Mouse (Mus musculus) heart, embryonic 13.5 days (tissue): Measurements from ENCODE around the gene Slc2a5. TPM values are rescaled to one million over a fixed set of nuclear protein-coding genes. Genes with fewer than 3 reads are reported as not detected.
A peak's percentile ranks its signal among the peaks of the same experiment; 100 is the strongest.

Experiments
- ATAC-seq: fragments of 200-750 bp; cut with Nextera tagmentation; 2 replicates; pipeline ENCODE4 v1.8.0; 2017; ENCODE audit warnings: moderate TSS enrichment; ENCODE audit not compliant: insufficient number of reproducible peaks, low FRiP score, low TSS enrichment; ENCODE audit errors: extremely low read depth
- H3K27ac ChIP-seq: fragments of 300-500 bp; sonication (generic); replicated peaks from 2 replicates; pipeline ENCODE4 v1.5.1; 2015; ENCODE audit warnings: moderate library complexity, mild to moderate bottlenecking, inconsistent platforms
- H3K27me3 ChIP-seq: fragments of 300-500 bp; sonication (generic); replicated peaks from 2 replicates; pipeline ENCODE4 v1.6.1; 2015; ENCODE audit warnings: mild to moderate bottlenecking, inconsistent platforms
- H3K36me3 ChIP-seq: fragments of 300-500 bp; sonication (generic); 2 replicates; pipeline ENCODE4 v1.6.1; 2015; ENCODE audit warnings: mild to moderate bottlenecking, inconsistent platforms
- H3K4me1 ChIP-seq: fragments of 300-500 bp; sonication (generic); 2 replicates; pipeline ENCODE4 v1.6.1; 2015; ENCODE audit warnings: inconsistent platforms
- H3K4me2 ChIP-seq: fragments of 300-500 bp; sonication (generic); 2 replicates; pipeline ENCODE4 v1.6.1; 2015; ENCODE audit warnings: inconsistent platforms, mild to moderate bottlenecking, moderate library complexity
- H3K4me3 ChIP-seq: fragments of 300-500 bp; sonication (generic); 2 replicates; pipeline ENCODE4 v1.5.1; 2015; ENCODE audit warnings: moderate library complexity, mild to moderate bottlenecking, inconsistent platforms
- H3K9ac ChIP-seq: fragments of 300-500 bp; sonication (generic); 2 replicates; pipeline ENCODE4 v1.6.1; 2015; ENCODE audit warnings: inconsistent platforms, mild to moderate bottlenecking, moderate library complexity
- H3K9me3 ChIP-seq: fragments of 300-500 bp; sonication (generic); 2 replicates; pipeline ENCODE4 v1.6.1; 2016; ENCODE audit warnings: inconsistent platforms
- WGBS: fragments of 180-500 bp; shearing (Covaris S2); methylation state at CpG from one replicate; pipeline ENCODE4 v1.1.7; 2015; ENCODE audit warnings: mixed read lengths; 5-methylcytosine and 5-hydroxymethylcytosine counted together
- polyA plus RNA-seq: library from polyadenylated mRNA; unstranded; fragments of >200 nt; fragmentation: Nextera tagmentation; extraction: Ambion mirVana; gene quantifications from 2 replicates; pipeline ENCODE4 v1.2.1, GENCODE M21; 2015

Gene Slc2a5
- polyA plus RNA-seq, 1 experiment from 2014 or later, result 1.1 TPM

DNA sequence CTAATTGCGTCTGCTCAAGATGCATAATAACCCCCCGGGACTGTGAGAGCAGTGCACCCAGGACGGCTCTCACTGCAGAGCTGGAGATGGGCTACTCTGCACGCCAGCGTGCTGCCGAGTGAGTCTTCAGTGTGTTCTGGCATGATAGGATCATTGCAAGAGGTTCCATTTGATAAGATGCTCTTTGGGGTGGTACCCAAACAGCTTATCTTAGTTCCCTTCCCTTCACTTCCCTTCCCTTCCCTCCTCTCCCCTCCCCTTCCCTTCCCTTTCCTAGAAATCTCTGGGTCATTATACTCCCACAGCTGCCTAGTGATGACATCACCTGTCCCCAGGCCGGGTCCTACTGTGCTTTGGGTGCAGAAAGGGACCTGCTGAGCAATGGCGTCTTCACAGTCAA is 53.0 kb downstream of the Slc2a5 start:
- H3K36me3 ChIP-seq, result no peaks in the 10 kb centered on the region
- no peak for ATAC-seq
- no peaks in the 10 kb centered on the region; the same call in 1 of the 2 replicates for H3K27me3 ChIP-seq
- no peak overlapping the region for H3K9ac ChIP-seq
- H3K4me2 ChIP-seq, result no peak overlapping the region
- H3K27ac ChIP-seq, result no peak overlapping the region
- H3K4me1 ChIP-seq, result peaks cover 3% of the 10 kb centered on the region; the same call in 1 of the 2 replicates
- H3K4me3 ChIP-seq, result no peak overlapping the region
- 65% methylated on average over 8 of the region's 8 CpGs for WGBS
- no peaks in the 10 kb centered on the region for H3K9me3 ChIP-seq

DNA sequence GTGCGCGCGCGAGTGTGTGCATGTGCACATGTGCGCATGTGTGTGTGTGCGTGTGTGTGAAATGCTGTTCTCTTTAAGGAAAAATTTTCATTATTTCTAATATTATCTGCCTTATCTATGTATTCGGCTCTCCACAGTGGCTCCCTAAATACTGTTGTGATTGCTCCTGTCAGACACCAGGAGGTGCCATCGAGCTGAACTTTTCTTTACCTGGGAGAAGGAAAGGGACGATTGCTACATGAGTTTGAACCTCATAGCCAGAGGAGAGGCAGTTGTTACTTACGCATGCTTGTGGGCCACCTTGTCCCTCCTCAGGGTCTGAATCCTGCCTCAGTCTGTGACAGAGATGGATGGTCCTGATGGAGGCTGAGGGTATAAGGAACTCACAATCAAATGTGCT is 54.2 kb downstream of the Slc2a5 start:
- H3K4me3 ChIP-seq, result no peak overlapping the region
- peaks cover 3% of the 10 kb centered on the region; the same call in 1 of the 2 replicates for H3K4me1 ChIP-seq
- H3K9ac ChIP-seq, result no peak overlapping the region
- no peak overlapping the region for H3K27ac ChIP-seq
- ATAC-seq, result no peak
- H3K9me3 ChIP-seq, result no peaks in the 10 kb centered on the region
- no peaks in the 10 kb centered on the region for H3K27me3 ChIP-seq
- no peaks in the 10 kb centered on the region for H3K36me3 ChIP-seq
- H3K4me2 ChIP-seq, result no peak overlapping the region
- 50% methylated on average over 10 of the region's 10 CpGs for WGBS

DNA sequence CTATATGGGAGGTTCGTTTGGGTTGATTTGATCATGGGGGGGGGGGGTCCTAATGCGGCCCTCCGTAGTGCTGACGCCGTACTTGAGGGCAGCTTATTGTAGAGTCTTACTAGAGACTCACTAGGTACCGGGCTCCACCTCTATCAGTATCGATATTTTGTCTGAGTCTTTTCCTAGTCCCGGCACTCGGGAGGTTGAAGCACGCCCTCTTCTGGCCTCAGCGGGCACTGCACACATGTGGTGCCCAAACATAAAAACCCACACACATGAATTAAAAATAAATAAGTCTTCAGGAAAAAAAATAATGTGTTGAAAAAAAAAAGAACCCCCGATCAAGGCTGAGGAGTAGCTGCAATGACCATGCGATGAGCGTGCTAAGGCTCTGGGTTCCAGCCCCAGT is 54.9 kb downstream of the Slc2a5 start:
- no peak overlapping the region for H3K27ac ChIP-seq
- ATAC-seq, result no peak
- no peak overlapping the region for H3K4me3 ChIP-seq
- no peak overlapping the region for H3K9ac ChIP-seq
- no peaks in the 10 kb centered on the region for H3K36me3 ChIP-seq
- WGBS, result 87% methylated on average over 14 of the region's 14 CpGs
- H3K27me3 ChIP-seq, result no peaks in the 10 kb centered on the region
- H3K9me3 ChIP-seq, result no peaks in the 10 kb centered on the region
- no peak overlapping the region for H3K4me2 ChIP-seq
- H3K4me1 ChIP-seq, result peaks cover 3% of the 10 kb centered on the region; the same call in 1 of the 2 replicates

DNA sequence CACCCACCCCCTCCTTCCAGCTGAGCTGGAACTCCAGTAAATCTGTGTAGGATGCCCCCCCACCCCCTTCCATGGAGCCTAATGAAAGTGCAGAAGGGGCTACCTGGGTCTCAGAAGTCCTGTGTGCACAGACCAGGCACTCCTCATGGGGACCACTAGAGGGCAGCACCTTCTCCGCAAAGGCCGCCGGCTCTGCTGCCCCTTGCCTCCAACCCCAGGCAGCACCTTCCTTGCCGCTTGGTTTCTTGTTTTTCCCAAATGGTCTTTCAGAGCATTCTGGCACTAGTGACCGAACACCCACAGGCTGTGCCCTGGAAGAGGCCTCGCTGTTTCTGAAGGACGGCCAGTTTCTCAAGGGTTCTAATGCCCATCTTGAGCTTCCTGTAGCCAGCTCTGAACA is 57.5 kb downstream of the Slc2a5 start:
- H3K4me1 ChIP-seq, result peaks cover 3% of the 10 kb centered on the region; the same call in 1 of the 2 replicates
- ATAC-seq, result no peak
- WGBS, result 3% methylated on average over 7 of the region's 7 CpGs
- H3K27ac ChIP-seq, result no peak overlapping the region
- peak overlapping the region; percentile 59; the same call in 1 of the 2 replicates for H3K9ac ChIP-seq
- no peaks in the 10 kb centered on the region for H3K27me3 ChIP-seq
- H3K36me3 ChIP-seq, result no peaks in the 10 kb centered on the region
- H3K4me2 ChIP-seq, result peak overlapping the region; percentile 55
- H3K9me3 ChIP-seq, result no peaks in the 10 kb centered on the region
- H3K4me3 ChIP-seq, result no peak overlapping the region; the same call in 1 of the 2 replicates

DNA sequence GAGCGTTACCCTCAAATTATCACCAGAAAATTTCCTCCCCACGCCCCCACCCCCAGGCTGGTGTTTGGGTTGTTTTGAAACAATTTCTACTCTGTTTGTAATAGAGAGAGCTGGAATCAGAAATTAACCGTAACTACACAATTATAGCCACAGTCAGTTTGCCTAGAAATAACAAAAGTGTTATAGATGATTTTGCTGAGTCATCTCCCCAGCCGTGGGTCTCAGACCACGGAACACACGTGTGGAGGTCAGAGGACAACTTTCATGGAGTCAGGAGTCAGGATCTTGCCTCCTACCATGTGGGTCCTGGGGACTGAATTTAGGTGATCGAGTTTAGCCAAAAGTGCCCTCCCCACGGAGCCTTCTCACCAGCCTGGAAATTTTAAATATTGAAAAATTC is 58.0 kb downstream of the Slc2a5 start:
- no peaks in the 10 kb centered on the region for H3K9me3 ChIP-seq
- peaks cover 3% of the 10 kb centered on the region; the same call in 1 of the 2 replicates for H3K4me1 ChIP-seq
- H3K4me2 ChIP-seq, result no peak overlapping the region
- H3K27ac ChIP-seq, result no peak overlapping the region
- no peaks in the 10 kb centered on the region for H3K36me3 ChIP-seq
- WGBS, result 69% methylated on average over 8 of the region's 8 CpGs
- H3K9ac ChIP-seq, result no peak overlapping the region
- no peaks in the 10 kb centered on the region for H3K27me3 ChIP-seq
- no peak overlapping the region for H3K4me3 ChIP-seq
- ATAC-seq, result no peak

DNA sequence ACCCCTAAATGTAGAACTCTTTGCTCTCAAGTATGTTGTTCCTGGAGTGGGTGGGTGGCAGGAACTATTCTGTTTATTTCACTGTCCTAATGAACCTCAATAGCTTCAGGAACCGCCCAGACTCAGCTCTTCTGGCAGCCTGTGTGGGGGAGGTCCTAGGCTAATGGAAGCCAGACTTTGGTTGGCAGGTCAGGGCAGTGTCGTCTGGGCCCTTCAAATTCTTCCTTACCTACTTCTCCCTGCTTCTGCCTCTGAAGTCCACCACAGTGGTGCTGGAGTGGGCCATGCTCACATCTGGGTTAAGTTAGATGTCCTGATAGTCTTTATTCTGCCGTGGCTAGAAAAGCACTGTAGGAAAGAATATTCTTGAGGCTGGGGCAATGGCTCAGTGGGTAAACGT is 59.0 kb downstream of the Slc2a5 start:
- Histone ChIP-seq H3K4me2 (no peak overlapping the region), H3K9ac (no peak overlapping the region), H3K27ac (no peak overlapping the region), H3K4me3 (no peak overlapping the region), H3K27me3 (no peaks in the 10 kb centered on the region), H3K4me1 (peaks cover 3% of the 10 kb centered on the region; the same call in 1 of the 2 replicates), H3K9me3 (0 out of 2 replicates have a peak, but pooled peaks cover 3% of the 10 kb centered on the region), H3K36me3 (no peaks in the 10 kb centered on the region)
- WGBS, result 43% methylated on average over 4 of the region's 4 CpGs
- no peak for ATAC-seq

DNA sequence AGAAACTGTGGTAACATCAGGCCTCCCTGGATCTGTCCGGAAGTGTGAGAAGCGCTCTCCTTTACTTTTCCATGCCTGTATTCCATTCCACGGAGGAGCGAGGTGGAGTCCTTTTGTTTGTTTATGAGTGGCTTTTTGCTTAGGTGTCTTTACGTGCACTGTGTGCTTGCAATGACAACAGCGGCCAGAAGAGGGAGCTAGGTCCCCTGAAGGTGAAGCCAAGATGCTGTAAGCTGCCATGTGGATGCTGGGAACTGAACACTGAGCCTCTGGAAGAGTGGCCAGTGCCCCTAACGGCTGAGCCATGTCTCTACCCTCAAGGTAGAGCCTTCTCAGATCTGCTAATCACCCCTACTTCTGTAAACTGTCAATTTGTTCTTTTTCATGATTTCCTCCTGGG is 62.2 kb downstream of the Slc2a5 start:
- H3K4me3 ChIP-seq, result no peak overlapping the region
- H3K27ac ChIP-seq, result no peak overlapping the region
- H3K9me3 ChIP-seq, result 0 out of 2 replicates have a peak, but pooled peaks cover 3% of the 10 kb centered on the region
- no peak overlapping the region for H3K4me2 ChIP-seq
- H3K36me3 ChIP-seq, result no peaks in the 10 kb centered on the region
- H3K4me1 ChIP-seq, result peaks cover 3% of the 10 kb centered on the region; the same call in 1 of the 2 replicates
- no peak overlapping the region for H3K9ac ChIP-seq
- no peak for ATAC-seq
- WGBS, result 85% methylated on average over 7 of the region's 7 CpGs
- no peaks in the 10 kb centered on the region for H3K27me3 ChIP-seq

DNA sequence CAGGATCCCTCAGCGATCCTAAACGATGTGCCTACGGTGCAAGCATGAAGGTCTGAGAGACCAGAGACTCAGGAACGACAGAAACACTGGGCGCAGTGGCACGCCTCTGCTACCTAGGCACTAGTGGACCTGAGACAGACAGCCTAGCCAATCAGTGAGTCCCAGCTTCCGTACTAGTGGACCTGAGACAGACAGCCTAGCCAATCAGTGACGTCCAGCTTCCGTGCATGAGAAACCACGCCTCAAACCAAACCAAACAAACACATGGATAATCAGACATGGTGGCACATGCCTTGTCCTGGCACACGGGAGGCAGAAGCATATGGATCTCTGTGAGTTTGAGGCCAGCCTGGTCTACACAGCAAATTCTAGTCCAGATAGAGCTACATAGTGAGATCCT is 69.2 kb downstream of the Slc2a5 start:
- Histone ChIP-seq H3K9ac (no peak overlapping the region), H3K27ac (no peak overlapping the region), H3K4me1 (no peaks in the 10 kb centered on the region), H3K4me3 (no peak overlapping the region), H3K36me3 (no peaks in the 10 kb centered on the region), H3K27me3 (no peaks in the 10 kb centered on the region), H3K9me3 (no peaks in the 10 kb centered on the region), H3K4me2 (peak overlapping the region; percentile 46)
- no peak for ATAC-seq
- 42% methylated on average over 11 of the region's 11 CpGs for WGBS

DNA sequence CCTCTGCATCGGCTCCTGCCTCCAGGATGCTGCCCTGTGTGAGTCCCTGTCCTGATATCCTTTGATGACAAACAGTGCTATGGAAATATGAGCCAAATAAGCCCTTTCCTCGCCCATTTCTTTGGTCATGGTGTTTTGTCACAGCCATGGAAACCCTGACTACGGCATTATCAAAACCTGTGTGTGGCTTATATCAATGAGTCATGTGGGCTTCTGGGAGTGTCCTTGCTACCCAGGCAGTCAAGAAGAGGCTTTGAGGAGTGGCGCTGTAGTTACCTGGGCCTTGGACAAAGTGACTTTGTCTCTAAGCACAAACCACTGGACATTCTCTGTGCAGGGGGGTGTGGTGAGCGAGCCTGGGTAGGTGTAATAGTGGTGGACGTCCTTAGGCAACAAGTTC is 73.1 kb downstream of the Slc2a5 start:
- H3K4me3 ChIP-seq, result no peak overlapping the region
- no peak overlapping the region for H3K4me2 ChIP-seq
- no peaks in the 10 kb centered on the region for H3K4me1 ChIP-seq
- H3K9me3 ChIP-seq, result peaks cover 4% of the 10 kb centered on the region; the same call in 1 of the 2 replicates
- H3K36me3 ChIP-seq, result no peaks in the 10 kb centered on the region
- no peak overlapping the region for H3K27ac ChIP-seq
- no peaks in the 10 kb centered on the region for H3K27me3 ChIP-seq
- no peak overlapping the region for H3K9ac ChIP-seq
- WGBS, result 71% methylated on average over 6 of the region's 6 CpGs
- ATAC-seq, result no peak

Other genes with a start within 250 kb of the Slc2a5 start
- gene Spsb1, start 164.2 kb upstream of the Slc2a5 start, polyA plus RNA-seq, result 4.3 and 4.5 TPM in 2 replicates
- gene H6pd, start 110.3 kb upstream of the Slc2a5 start, polyA plus RNA-seq, result 10.2 and 10.6 TPM in 2 replicates
- gene Gpr157, start 31.9 kb upstream of the Slc2a5 start, polyA plus RNA-seq, result 2.6 and 2.7 TPM in 2 replicates
- gene Slc2a7, start 29.7 kb downstream of the Slc2a5 start, polyA plus RNA-seq, result not detected in 2 replicates
- not detected in 2 replicates for gene Car6, start 82.0 kb downstream of the Slc2a5 start, polyA plus RNA-seq
- gene Eno1, start 117.4 kb downstream of the Slc2a5 start, polyA plus RNA-seq, result 1,911 and 2,064 TPM in 2 replicates
- 18.1 and 19.9 TPM in 2 replicates for gene Rere, start 162.4 kb downstream of the Slc2a5 start, polyA plus RNA-seq